Mouse (Mus musculus) right cerebral cortex, adult 2 months (tissue): ENCODE measurements around the gene Tmem178b.
A peak's percentile ranks its signal among the peaks of the same experiment; 100 is the strongest.

Source experiments
- DNase-seq, 2 experiments: peaks; one replicate each; pipeline ENCODE4 v3.0.0; 2021 to 2022; ENCODE audit warnings: low spot score in 2 of 2

Tmem178b gene

DNA sequence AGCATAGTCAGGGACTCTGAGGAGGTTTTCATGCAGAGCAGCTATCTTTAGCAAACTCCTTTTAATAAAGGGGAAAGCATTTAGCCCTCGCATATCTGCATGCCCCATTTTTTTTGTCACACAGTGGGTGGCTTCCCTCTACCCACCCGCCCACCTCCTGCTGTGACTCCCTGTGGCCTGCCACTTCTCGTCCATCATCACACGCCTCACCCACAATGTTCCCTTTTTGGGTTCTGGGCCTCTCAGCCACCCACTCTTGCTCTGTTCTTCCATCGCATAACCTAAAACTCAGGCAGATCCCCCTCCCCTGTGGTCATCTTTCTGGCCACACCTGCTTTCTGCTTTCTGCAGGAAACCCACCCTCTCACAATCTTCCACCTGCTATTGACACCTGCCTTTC, 288.3 kb downstream of the Tmem178b start:
- DNase-seq = peak in 1 of 2 experiments; percentile 51

DNA sequence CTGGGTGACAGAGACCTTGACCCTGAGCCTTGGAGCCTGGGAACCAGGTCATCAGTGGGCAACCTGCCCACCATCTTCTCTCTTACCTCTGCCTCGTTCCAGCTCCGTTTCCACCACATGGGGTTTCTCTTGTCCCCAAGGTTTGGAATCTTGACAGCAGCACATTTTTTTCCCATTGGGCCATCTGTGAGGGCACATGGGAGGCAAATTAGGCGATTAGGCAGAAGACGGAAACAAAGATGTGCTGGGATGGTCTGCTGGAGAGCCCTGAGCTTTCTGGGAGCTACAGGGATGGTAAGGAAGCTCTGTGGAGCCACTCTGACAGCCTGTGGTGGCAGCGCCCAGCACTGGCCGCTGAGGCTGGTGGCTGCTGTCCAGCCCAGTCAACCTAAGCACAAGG, 300.5 kb downstream of the Tmem178b start:
- no peak for DNase-seq

DNA sequence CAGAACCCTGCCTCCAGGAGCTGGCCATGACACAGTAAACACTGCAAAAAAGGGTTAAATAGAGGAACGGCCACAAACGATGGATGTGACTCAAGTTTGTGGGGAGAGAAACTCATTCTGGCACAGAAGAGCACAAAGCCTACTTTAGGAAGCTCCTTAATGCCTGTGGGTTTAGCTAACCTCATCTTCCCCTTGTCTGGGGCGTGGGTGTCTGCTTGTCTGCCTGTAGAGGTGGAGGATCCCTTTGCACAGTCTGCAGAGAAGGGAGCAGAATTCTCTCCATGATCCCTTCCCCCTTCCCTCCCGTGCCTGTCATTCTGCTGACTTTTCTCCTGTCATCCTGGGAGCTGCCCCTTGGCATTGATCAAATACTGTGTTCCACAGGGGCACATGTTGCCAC, 304.8 kb downstream of the Tmem178b start:
- peak; percentile 62 to 71 for DNase-seq

- no peak for DNase-seq
These were observed 307.5 kb downstream of the Tmem178b start for GRCm38 (mm10) chr6:40180551-40180950.

GRCm38 (mm10) chr6:40200661-40201060, 327.6 kb downstream of the Tmem178b start:
- DNase-seq = no peak

DNA sequence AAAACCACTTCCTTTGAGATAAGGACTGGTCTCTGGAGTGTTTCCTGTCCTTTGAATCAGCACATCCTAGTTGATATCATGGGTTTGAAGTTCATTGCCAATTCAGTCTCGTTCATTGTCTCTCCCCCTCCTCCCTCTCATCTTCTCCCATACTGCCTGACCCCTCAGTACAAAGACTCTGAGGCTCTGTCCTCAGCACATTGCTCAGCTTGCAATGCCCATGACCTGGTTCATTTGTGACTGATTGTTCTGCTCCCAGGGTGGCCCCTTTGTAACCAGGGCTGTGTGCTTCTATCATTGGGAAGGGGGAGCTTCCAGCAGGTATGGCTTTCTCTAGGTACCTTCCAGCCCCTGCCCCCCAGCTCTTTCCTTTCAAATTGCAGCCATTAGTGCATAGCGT, 329.5 kb downstream of the Tmem178b start:
- no peak for DNase-seq

- no peak for DNase-seq
These were observed 332.3 kb downstream of the Tmem178b start for GRCm38 (mm10) chr6:40205380-40205779.

GRCm38 (mm10) chr6:40208014-40208413, 334.9 kb downstream of the Tmem178b start:
- no peak for DNase-seq

DNA sequence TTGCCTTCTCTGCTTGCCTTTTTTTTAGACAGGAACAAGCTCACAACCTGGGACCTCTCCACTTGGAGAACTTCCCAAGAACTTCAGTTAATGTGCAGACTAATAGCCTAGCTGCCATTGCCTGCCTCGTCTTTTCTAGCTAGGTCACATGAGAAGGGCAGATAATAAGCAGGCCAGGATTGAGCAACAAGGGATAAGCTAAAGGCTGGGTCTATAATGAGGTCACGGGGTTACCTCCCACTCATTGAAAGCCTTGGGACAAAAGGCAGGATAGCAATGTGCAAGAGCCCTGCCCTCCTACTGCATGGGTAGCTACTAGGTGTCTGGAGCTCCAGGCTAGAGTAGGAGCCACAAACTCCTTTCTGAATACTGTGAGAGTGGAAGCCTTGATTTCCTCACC, 336.1 kb downstream of the Tmem178b start:
- no peak for DNase-seq

- DNase-seq = no peak
These were observed 344.1 kb downstream of the Tmem178b start for GRCm38 (mm10) chr6:40217154-40217553.

DNA sequence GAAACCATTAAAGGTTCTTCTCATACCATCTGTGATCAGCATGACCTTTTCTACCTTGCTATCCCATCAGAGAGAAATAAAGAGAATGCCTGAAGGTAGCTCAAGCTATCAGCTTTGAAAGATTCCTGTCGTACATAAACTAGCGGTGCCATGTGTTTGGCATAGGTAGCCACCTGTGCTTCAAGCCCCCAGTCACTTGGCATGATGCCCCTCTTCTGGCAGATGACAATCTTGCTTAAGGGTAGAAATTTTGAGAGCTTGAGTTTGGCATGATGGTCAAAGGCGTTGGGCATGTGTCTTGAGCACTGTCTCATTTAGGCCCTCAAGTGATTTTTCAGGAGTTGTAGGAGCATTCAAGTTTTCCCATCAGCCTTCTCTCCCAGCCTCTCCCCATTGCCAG, 344.6 kb downstream of the Tmem178b start:
- no peak for DNase-seq

DNA sequence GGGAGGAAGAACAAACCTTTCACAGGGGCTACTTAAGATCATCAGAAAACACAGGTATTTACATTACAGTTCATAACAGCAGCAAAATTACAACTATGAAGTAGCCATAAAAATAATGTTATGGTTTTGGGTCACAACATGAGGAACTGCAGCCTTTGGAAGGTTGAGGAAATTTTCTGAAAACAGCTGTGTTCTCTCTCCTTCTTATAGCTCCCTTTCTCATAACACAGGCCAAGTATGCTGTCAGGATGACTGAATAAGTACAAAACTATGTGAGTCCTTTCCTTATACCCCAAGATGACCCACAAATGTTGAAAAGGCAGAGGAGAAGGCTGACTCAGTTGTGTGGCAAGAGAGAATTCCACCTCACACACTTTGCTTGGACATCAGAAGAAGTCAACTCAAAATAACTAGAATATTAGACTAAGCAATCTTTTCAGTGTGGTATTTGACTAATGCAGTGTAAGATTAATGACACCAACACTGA, 347.6 kb downstream of the Tmem178b start:
- no peak for DNase-seq

DNA sequence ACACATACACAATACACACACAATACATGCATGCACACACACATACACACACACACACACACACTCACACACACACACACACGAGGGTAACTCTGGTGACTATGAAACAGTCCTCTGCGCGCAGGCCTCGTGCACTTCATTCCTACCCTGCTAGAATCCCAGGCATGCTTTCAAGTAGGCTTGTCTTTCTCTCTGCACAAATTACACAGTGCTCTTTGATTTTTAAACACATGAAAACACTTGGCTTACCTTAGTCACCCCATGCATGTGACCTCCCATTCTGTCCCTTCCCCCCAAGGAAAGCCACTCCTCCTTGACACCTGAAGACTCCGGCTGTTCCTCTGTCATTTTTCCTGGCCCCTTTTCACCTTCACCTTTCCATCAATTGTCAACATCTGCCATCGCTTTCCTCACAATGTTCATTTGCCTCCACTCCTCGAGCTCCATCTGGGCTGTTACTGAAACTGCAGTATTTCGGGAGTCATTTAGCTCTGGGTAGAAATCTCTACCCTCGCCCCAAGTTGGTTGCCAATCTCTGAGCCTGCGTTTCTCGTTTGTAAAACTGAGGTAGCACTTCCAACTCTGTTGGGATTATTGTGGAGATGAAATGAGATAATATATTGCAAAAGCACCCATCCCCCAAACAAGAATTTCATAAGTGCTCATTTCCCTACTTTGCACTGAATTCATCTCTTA, 352.7 kb downstream of the Tmem178b start:
- DNase-seq = no peak

DNA sequence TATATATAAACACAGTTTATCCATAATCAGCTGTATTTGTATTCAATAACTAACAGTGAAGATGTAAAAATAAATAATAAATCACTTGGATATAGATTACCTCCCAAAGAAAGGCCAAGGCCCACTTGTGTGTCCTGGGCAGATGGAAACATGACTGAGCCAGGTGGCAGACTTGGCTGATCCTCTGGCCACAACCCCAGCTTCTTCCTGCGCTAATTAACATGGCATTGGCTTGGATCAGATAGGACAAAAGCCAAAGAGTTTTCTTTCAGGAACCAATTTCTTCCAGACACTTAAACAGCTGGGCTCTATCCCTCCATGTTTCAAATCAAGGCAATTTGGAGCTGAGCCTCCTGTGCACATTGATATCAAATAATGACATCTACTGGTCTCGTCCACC, 355.9 kb downstream of the Tmem178b start:
- DNase-seq = no peak

GRCm38 (mm10) chr6:40229985-40230384, 356.9 kb downstream of the Tmem178b start:
- peak in 1 of 2 experiments; percentile 35 for DNase-seq

DNA sequence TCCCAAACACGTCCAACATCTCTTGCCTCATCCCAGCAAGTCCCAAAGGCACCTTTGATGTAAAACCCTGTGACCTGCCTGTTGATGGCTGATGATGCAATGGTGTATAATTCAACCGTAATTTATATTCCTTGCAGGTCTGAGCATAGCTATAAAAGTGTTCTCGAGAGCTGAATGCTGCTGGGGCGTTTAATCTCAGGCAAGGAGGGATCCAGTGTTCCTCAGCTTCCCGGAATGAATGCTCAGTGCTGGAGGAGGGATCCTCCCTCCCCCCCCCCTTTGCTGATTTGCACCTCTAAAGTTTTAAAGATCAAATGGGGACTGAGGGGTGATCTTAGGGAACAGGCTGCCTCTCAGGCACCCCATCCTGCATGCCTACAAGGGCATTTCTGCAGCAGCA, 361.0 kb downstream of the Tmem178b start:
- no peak for DNase-seq

- peak; percentile 83 to 84 for DNase-seq
These were observed 362.9 kb downstream of the Tmem178b start for GRCm38 (mm10) chr6:40235793-40236470.

- peak; percentile 53 to 57 for DNase-seq
These were observed 364.0 kb downstream of the Tmem178b start for GRCm38 (mm10) chr6:40236841-40237765.

DNA sequence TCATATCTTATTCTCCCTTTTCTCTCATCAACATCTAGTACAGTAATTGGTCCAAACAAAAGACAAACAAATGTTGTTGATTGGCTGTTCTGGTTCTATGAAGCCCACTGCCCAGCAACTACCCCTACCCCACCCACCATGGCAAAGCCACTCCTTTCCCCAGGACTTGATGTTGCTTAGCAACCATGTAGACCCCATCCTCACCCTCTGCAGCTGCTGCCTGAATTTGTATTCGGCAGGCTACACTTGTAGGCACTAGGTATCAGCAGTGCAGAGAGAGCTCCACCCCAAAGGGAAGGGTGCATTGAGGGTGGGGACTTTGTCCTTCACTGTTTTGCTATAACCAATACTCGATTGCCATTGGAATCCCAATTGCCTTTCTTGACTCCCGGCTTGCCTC, 365.8 kb downstream of the Tmem178b start:
- no peak for DNase-seq

DNA sequence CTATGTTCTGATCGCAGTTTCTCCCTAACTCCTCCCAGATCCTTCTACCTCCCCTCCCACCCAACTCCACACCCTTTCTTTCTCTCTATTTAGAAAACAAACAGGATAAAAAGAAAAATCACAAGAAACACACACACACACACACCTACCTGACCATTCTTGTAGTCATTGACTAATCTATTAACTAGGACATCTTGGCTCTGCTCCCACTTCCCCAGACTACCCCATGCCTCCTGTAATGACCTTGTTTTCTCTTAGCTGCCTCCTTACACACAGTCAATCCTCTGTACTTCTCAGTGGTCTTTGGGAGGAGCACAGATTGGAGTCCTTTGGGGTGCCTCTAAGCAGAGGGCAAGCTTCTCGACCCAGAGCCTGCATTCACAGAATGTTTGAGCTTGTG, 367.6 kb downstream of the Tmem178b start:
- no peak for DNase-seq

- DNase-seq = no peak
These were observed 374.4 kb downstream of the Tmem178b start for GRCm38 (mm10) chr6:40247398-40247946.

- DNase-seq = no peak
These were observed 376.9 kb downstream of the Tmem178b start for GRCm38 (mm10) chr6:40249939-40250338.
